Mouse (Mus musculus) frontal cortex, postnatal 14 days (tissue): Measurements from ENCODE around the gene Miip.
A peak's percentile ranks its signal among the peaks of the same experiment; 100 is the strongest.
"Not testable (repeated sequence)": the region's sequence is repeated elsewhere in the genome, so short reads cannot be mapped to it uniquely, and the experiment has no call there.

Source experiments
- DNase-seq, 2 experiments: peaks; one replicate each; pipeline ENCODE4 v3.0.0; 2022; ENCODE audit warnings: low spot score in 2 of 2

Gene Miip

DNA sequence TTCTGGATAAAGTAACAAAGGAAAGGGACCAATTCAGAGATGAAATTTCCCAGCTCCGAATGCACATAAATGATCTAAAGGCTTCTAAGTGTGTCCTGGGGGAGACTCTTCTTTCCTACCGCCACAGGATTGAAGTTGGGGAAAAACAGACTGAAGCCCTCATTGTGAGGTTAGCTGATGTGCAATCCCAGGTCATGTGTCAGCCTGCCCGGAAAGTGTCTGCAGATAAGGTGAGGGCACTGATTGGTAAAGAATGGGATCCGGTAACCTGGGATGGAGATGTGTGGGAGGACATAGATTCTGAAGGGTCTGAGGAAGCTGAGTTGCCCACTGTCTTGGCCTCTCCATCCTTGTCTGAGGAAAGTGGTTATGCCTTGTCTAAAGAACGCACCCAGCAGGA lies 622 bp upstream of the Miip start:
- DNase-seq = no peak

DNA sequence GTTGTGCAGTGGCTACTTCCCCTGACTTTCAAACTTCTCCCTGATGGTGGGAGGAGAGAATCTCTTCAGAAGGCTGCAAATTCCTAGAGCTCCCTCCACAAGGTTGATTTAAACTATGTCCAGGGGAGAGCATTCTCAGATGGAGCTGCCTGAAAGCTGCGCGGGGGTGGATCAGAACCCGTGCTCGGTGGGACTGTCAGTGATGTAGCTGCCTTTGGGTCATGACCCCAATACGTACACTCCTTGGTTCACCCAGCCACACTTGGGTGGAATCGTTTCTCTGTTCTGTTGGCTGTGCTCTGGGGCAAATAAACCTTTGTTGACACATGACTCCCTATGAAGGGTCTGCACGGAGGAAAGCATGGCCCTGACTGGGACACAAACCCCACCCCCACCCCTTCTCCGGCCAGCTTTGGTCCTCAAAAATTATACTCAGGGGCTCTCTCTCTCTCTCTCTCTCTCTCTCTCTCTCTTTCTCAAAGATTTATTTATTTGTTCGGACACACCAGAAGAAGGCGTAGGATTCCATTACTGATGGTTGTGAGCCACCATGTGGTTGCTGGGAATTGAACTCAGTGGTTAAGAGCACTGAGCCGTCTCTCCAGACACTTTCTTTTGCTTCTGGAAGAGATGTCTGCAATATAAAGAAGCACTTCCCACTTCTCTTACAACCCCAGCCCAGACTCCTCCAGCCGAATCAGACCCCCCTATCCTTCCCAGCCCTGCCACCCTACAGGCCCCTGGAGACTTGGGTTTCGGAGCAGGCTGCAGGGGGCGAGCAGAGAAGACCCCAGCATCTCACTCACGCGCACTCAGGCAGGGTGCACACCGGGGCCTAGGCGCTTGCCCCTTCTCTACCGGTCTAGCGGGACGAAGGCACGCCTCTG lies 810 bp downstream of the Miip start:
- no peak for DNase-seq

DNA sequence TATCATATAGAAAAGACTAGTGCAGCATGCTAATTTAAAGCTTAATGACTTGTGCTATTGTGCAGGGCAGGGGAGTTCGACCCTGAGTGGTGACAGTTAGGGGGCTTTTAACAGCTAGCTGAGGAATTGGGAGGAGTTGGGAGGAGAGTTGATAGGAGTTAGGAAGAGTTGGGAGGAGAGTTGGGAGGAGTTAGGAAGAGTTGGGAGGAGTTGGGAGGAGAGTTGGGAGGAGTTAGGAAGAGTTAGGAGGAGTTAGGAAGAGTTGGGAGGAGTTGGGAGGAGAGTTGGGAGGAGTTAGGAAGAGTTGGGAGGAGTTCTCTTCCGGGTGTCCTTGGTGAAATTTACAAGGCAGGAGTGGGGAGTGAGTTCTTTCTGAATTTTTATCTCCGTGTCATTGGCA lies 1.8 kb downstream of the Miip start:
- not testable (repeated sequence) for DNase-seq

DNA sequence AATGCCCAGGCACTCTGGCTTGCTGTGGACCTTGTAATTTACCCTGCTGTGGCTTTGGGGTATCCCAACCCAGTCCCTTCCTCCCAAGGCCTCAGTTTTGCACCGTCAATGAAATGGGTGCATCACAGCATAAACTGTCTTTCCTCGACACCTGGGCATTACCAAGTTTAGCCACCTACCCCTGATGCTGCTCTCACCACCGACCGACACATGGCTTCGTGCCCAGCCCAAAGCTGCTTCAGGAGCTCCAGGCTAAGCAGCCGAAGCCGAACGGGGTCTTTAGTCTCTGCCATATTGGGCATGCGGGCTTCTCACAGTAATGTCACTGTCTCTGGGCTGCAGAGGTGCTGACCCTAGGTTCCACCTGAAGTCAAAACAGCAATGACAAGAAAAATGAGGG lies 2.6 kb downstream of the Miip start:
- DNase-seq = no peak

DNA sequence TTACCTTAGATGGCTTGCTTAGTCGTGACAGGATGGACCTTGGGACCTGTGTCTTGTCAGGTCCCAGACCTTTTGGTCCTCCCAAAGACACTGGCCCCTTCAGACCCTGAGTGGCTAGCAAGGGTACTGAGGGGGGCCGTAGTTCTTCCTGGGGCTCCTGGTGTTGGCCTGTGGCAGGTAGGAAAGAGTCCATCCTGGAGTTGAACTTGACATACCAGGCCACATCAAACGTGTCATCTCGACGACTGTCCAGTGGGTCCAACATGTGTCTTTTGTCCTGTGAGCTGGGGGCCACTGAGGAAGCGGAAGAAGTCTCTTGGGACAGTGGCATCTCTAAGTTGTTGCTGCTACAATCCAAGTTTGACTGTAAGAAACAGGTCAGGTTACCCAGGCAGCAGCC lies 3.0 kb downstream of the Miip start:
- no peak for DNase-seq

DNA sequence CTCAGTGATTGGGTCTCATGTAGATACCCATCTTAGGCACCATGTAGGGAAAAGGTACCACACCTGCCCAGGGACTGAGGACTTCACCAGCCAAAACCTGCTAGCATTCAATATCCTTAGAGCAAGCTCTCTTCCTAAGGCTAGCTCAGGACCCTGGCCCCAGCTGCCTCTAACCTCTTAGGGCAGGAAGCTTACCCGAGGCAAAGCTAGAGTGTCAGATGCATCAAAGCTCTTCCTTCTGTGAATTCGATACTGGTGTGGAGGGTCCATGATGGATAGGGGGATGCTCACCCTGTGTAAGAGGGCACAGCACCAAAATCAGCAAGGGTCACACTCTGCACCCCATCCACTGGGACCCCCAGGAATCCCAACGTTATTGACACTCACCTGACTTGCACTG lies 6.6 kb downstream of the Miip start:
- no peak for DNase-seq

DNA sequence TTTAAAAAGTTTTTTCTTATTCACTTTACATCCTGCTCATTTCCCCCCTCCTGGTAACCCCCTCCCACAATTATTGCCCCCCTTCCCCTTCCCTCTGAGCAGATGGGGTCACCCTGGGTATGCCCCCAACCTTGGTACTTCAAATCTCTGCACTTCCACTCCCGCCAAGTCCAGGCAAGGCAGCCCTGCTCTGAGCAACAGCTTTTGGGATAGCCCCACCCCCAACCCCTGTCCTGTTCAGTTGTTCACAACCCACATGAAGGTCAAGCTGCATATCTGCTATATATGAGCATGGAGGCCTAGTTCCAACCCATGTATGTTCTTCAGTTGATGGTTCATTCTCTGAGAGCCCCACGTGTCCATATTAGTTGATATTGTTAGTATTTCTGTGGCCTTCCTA lies 17.8 kb downstream of the Miip start:
- DNase-seq = no peak

DNA sequence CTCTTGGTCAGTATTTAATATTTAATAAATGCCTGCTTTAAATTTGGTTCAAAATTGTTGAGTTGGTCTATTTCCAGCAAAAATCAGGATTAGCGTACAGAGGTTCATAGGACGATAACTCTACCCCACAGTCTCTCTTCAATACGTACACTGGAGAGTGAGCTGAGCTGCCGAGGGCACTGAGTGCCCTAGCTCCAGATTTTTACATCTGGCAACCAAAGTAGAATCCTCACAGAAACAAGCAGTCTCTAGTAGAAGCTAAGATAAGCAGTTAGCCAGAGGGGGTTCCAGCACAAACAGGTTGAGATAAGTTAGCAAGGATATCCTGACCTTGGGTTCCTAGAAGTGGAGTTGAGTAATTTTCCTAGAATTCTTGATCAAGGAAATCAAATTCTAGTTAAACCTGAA lies 20.0 kb downstream of the Miip start:
- no peak for DNase-seq

DNA sequence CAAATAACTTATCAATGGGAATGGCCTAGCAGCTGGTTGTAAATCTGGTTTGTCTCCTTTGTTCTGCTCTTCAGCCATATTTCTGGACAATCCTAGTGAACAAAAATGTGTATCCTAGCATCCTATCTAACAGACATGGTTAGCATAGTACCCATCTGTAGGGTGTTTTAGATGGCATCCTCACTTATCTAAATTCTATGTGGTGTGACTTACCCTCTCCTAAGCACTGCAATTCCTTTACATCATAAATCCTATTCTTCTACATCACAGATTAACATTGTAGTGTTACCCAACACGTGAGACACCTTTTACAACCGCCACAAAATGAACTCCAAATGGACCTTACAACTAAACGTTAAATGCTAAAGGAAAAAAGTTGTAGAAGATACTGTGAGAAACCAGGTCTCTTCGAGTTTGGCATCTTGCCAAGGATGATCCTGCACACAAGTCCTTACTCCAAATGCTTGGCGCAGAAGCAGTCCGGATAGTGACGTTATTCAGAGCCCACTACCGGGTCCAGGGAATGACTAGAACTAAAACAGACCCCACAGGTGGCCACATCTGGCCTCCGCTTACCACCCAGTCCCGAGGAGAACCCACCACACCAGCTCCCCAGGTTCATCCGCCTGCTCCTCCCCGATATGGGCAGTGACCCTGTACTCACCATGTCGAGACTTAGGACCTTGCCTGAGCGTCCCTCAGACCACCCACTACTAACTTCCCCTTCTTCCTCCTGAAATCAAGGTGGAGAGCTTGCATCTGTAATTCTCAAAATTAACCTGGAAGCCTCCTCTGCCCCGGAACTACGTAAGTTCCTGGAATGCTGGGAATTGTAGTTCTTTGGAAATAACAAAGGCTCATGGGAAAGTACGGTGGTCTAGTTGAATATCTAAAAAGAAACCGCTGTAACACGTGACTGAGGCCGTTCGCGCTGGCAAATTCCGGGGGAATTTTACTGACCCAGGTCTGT lies 20.7 kb downstream of the Miip start, which contains the start of gene Zfp933:
Zfp933 (minus strand) TSS at position 753 of the 970 bp plus-strand sequence.
- DNase-seq = peak; percentile 56 to 65

DNA sequence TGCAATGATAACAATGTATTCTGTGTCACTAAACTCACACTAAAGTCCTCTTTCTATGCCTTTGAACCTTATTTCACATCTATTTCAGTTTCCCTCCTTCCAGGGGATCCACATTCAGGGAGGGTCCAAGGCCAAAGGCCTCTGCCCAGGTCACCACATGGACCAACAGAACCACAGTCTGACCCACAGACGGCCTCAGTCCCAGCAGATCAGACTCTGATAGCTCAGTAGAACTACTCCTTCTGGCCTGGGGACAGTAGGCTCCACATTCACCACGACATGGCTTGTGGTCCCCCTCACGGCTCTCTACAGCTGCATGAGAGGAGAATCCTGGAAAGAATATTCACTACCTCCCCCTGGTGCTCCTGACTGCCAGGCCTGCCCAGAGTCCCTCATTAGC lies 25.7 kb downstream of the Miip start:
- no peak for DNase-seq

DNA sequence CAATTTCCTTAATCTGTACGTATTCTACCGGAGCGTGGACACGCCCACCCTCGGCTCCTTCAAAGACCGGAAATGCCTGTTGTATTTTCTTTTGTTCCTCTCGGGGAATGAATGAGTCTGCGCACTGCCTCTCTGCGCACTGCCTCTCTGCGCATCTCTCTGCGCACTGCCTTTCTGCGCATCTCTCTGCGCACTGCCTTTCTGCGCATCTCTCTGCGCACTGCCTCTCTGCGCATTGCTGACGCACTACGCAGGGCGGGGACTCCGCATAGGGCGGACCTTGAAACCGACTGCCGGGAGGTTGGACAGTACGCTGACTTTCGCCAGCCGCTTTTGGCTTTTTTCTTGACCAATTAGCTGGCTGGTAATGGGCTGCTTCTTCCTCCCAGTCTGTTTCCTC lies 29.3 kb downstream of the Miip start:
- peak in 1 of 2 experiments; percentile 33 for DNase-seq

DNA sequence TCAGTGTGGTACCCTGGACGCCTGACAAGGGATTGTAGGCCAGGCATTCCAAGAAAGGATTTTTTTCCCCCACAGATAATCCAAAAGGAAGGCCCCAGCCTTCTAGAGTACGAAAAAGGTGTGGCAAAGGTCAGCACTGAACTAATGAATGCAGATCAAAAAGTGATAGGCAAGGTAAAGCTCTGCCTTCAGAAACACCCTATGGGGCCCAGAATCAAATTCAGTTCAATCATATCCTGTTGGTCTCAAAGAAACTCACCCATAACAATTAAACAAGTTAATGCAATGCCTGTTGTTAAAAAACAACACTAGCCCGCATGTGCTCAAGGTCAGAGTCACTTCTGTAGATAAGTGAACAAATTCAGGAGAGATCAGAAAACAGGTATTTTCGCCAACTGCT lies 44.2 kb downstream of the Miip start:
- no peak for DNase-seq

DNA sequence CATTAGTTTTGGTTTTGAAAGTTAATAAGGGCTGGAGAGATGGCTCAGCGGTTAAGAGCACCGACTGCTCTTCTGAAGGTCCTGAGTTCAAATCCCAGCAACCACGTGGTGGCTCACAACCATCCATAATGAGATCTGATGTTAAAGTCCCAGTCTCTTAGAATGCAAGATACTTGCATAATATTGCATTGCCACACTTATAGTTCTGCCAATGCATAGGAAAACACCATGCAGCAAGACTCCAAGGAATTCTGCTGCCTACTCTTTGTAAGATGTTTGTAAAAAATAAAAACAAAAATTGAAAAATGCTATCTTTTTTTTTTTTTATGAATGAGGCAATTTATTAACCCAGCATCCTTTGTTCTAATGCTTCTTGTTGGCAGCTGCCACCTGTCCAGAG lies 47.2 kb downstream of the Miip start:
- not testable (repeated sequence) for DNase-seq

DNA sequence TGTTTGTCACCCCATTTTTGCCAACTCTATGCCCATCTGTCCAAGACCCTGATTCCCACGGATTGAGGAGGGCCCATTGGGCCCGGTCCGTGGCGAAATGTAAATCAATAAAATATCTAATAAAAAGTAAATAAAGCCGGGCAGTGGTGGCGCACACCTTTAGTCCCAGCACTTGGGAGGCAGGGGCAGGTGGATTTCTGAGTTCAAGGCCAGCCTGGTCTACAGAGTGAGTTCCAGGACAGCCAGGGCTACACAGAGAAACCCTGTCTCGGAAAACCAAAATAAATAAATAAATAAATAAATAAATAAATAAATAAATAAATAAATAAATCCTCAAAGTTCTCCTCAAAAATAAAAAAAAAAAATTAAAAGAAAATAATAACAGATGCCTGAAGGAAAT lies 49.0 kb downstream of the Miip start:
- not testable (repeated sequence) for DNase-seq

DNA sequence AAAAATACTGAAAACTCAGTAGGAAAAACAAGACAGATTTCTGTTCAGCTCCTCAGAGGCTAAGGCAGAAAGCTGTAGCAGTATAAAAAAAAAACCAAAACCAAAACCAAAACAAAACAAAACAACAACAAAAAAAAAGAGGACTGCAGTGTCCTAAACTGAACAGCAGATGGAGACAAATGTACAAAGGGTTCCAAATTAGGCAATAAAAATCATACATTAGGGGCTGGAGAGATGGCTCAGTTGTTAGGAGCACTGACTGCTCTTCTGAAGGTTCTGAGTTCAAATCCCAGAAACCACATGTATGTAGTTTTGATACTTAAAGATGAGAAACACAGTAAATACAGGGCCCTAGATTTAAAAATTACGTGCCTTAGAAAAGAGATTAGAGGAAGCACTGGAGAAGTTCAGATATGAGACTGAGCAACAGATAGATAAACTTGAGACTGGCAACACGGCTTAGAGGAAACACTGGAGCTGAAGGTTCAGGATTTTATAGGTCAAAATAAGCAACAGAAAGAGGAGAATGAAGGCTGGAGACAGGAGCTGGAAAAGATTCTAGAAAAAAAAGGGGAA lies 53.9 kb downstream of the Miip start:
- no peak for DNase-seq

DNA sequence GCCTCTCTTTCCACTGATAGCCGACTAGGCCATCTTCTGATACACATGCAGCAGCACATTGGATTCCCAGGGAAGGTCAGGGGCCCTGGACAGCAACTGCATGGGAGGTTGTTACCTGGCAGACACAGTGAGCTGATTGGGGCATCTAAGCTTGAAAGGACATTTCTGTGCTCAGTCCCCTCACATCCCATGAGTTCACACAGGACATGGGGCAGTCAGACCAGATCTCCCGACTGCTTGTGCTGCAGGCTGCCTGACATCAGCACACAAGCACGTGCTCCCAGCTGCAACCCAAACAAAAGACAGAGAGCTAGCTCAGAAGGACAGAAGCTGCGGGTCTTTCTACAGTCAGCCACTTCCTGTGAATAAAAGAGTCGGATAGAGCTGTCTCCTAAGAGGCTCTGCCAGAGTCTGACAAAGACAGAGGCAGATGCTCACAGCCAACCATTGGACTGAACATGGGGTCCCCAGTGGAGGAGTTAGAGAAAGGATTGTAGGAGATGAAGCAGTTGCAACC lies 55.3 kb downstream of the Miip start:
- no peak for DNase-seq
